Mouse (Mus musculus): ENCODE data around the gene Zfp180.
"Not testable (repeated sequence)": the region's sequence is repeated elsewhere in the genome, so short reads cannot be mapped to it uniquely, and the experiment has no call there.

The Zfp180 gene

DNA sequence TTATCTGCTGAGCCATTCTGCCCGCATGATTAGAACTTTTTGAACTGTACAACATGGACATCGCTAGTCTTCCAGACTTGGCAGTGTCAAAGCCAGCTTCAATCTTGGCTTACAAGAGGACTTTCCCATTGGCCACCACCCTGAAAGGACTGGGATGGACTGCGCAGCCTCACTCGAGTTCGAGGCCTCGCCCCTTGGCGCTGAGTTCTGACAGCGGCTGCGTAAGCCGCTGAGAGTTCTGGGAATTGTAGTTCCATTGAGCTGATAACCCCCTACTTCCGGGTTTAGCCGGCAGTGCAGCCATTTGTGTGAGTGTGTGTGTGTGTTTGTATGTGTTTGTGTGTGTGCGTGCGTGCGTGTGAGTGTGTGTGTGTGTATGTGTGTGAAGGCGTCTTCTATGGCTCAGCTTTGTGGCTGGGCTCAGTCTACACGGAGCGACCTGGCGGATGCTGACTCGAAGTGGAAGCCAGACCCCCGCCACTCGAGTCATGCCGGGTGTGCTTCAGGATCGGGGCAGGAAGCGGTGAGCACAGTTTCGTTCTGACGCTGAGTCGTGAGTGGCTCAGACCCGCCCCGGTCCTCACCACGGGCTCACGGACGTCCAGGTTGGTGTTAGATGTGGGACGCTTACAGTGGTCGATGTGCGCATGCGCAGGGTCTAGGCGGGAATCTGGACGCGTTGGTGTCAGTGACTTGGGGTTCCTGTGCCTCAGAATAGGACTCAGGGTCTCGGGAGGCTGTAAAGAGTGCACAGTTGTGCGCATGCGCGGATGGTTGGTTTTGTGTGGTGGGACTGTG lies at the start of gene Zfp180:
Gene Zfp180, plus strand, starts transcription at position 291 of the 798 bp plus-strand sequence.
- peak; percentile 91 for DNase-seq

DNA sequence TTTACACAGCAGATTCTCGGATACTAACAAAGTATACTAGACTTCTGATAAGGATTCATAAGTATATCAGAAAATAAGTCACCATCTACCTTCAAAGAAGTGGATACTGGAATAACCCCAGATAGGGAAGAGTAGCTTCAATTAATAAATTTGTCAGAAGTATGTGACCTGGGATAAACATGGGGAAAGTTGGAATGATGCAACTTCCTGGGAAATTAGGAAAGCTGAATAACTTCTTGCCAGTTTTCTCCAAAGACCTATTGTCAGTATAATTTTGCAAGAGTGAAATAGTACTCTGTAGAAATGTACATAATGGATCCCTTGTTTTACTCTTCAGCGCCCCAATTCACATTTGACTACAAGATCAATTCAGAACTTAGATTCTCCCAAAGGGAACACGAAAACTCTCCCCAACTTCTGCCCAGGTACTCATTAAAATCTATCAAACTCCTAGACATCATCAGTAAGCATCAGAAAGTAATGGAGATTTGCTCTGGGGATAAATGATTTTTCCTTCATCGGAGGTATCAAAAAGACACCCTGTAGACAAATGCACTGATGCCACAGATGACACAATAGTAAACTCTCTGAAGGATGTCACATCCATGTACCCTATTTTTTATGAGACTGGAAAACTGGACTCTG lies 28.9 kb upstream of the Zfp180 start, which contains the start of gene Vmn1r183:
Gene Vmn1r183, plus strand, starts transcription at position 595 of the 645 bp plus-strand sequence.
- no peak for DNase-seq

DNA sequence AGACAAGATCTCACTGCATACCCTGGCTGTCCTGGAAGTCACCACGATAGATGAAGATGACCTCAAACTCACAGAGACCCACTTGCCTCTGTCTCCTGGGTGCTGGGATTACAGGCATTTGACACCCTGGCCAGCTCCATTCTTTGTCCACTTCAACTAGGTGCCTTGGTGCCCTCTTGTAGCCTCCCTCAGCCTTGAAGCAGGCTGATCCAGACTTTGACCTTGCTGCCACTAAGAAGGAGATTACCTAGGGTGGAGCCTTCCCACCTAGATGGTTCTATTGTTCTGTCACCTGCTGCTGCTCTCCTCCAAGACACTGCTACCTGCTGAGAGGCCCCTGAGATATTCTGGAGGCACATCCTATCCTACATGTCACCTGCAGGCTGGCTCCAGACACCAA lies 7.3 kb upstream of the Zfp180 start:
- not testable (repeated sequence) for DNase-seq

- peak; percentile 12 for DNase-seq
Measured at GRCm38 (mm10) chr7:24082457-24083235, 922 bp downstream of the Zfp180 start.

- no peak for DNase-seq
Measured at GRCm38 (mm10) chr7:24086871-24087270, 5.1 kb downstream of the Zfp180 start.

DNA sequence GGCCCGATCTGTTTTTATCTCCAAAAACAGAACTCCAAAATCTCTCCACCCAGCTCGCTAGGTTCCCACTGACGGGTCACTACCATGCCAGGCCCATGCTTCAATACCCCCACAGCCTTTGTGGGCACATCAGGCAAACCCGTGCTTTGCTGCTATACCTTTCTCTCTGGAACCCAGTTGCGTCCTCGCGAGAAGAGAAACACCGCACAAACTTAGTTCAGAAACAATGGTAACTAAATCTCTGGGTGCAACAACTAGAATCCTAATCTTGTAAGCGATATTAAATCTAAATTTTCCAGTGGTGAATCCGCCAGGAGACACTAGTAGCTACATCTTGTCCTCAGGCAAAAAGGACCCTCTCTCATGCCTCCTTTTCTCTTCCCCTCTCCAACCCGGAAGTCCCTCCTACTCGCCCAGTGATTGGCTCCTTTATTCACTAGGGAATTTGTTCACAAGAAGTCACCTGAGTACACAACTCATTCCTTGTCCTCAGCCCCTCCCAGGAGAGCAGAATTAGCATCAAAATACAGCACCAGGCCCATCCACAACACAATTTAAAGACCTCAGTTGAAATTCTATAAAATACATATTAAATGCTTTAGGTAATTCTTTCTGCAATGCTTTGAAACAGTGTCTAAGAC lies 5.9 kb downstream of the Zfp180 start:
- DNase-seq: no peak

- no peak for DNase-seq
Measured at GRCm38 (mm10) chr7:24104403-24104802, 22.7 kb downstream of the Zfp180 start.

GRCm38 (mm10) chr7:24105144-24105703 lies 23.5 kb downstream of the Zfp180 start:
- no peak for DNase-seq

DNA sequence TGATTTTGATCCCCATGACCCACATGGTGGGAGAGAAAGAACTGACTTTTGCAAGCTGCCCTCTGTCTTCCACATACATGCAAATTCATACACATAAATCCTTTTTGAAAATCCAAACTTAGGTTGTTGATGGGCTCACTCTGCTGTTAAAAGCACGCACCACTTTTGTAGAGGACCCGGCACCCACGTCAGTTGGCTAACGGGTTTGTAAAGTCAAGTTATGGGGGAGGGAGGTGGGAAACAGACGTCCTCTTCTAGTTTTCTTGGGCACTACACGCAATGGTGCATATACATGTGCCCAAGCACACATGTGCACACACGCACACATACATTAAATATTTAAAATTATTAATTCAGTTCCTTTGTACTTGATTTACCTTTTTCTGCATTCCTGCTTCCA lies 29.1 kb downstream of the Zfp180 start:
- no peak for DNase-seq

DNA sequence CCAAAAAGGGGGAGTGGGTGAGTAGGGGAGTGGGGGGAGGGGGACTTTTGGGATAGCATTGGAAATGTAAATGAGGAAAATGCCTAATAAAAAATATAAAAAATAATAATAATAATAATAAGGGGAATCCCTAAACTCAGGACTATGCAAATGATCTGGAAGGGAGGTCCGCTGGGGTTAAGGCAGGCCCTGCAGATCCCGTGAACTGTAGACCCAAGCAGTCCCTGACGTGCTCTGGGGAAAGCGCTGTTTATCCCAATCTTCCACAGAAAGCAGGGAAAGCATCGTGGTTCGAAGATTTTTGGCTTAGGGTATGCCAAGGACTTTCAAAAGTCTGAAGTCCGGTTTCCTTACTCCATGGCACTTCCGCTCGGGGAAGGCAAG lies 30.0 kb downstream of the Zfp180 start:
- DNase-seq: no peak

DNA sequence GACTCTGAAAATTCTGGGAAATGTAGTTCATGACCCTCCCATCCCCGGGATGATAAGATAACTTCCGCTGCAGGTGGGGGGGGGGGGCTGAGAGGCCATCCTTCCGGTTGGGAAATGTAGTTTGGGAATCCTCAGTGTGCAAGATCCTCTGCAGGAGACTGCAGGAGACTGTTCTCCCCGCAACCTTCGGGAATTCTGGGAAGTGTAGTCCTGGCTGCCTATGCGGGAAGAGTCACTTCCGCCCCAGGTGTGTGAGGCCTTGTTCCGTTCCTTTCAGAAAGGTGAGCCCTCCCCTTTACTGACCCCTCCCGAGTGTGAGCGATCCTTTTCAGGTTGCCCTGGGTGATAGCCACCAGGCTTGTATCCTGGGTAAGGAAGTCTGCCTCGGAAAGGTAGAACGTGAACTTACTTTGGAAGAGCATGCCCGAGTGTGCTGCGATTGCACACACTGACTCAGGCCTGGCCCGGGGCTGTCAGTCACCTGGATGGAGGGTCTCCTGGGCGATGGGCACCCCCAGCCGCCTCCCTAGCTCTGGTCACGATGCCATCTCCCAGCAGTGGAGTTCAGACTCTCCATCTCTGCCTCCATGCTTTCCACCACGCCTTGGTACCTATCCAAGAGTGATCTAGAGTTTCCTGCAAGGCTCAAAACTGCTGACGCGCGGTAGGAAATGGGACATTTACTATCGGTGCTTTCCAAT lies 30.6 kb downstream of the Zfp180 start, which contains the start of gene Zfp112:
Gene Zfp112, plus strand, starts transcription at position 159 of the 701 bp plus-strand sequence.
- no peak for DNase-seq

GRCm38 (mm10) chr7:24113001-24113400 lies 31.3 kb downstream of the Zfp180 start:
- DNase-seq: no peak

GRCm38 (mm10) chr7:24116655-24117054 lies 34.9 kb downstream of the Zfp180 start:
- DNase-seq: no peak

DNA sequence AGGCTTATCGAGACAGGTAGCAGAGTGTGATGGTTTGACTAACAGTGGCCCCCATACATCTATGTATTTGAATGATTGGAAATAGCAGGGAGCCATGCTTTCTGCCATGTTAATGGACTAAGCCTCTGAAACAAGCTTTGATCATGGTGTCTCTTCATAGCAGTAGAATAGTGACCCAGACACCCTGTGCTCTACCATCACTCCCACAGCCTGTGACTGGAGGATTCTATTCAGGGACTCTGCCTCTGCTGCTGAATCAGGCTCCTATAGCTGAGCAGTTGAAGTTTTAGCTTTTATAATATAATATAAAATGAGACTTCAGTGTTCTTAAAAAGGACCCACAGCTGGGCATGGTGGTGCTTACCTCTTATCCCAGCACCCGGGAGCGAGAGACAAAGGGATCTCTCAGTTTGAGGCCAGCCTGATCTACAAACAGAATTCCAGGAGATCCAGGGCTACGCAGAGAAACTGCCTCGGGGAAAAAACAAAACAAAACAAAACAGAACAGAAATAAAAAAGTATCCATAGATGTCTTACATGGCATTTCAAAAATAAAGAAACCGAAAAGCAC lies 51.8 kb downstream of the Zfp180 start:
- no peak for DNase-seq

DNA sequence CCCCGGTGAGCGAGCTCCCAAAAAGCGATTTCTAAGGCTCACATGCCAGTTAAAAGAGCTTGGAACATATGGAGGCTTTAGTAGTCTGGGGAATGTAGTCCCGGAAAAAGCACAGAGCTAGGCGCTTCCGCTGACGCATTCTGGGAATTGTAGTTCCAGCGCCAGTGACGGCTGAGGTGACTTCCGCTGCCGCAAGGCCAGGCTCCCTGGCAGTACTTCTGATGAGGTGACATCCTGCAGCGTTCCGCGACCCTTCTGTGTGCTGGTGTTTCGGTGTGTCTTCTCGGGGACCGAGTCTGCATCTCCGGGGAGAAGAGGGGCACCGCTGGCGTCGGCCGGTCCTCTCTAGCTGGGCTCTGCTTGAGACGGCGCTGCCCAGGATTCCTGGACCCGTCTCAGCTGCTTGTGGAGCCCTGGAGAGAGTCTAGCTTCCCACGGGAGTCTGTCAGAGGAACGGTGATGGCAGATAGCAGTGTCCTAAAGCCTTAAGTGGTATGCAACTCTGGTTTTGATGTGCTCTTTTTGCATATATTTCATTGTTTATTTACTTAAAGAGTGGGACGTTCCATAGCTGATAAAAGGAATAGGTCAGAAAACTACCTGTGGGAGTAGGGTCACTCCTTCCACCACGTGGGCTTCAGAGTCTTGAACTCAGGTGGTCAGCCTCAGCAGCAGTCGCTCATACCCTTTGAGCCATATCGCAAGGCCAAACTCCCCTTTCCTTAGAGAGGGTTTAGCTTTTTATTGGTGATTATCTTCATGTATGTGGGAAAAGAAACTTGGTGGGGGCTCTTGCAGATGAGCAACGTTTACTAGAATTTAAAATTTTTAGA lies 52.5 kb downstream of the Zfp180 start, which contains the start of gene Zfp235:
Gene Zfp235, plus strand, starts transcription at position 174 of the 833 bp plus-strand sequence.
- DNase-seq: peak; percentile 86

DNA sequence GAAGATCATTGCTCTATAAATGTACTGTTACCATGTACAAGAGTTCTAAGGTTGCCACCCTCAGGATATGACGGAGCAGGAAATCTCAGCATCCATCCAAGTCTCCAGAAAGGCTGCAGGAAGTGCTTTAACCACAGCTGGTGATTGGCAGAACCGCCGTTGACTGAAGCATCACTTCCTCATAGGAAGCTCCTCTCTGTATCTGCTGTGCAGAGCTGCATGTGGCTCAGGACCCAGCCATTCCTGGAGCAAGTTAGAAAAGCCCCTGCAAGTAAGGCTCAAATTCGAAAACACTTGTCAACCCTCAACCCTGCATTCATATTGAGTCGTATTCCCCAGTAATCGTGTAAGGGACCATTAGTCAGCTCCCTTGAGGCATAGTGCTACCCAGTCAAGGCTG lies 60.8 kb downstream of the Zfp180 start:
- DNase-seq: no peak

DNA sequence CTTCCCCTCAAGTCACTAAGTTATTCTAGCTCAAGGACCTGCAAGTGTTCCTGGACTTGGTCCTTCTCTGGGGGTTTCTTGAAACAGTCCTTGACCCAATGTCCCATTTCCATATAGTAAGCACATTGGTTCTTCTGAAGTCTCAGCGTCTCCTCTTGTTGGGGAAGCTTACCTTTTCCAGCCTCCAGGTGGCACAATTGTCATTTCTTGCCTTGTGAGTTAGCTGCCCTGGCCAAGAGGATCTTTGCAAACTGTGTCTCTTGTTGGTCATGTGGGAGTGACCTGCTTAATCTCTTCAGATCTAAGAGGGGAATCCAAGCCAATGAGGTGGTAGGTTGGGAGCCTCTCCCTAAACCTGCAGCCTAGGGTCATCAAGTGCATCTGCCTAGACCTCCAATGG lies 71.5 kb downstream of the Zfp180 start:
- DNase-seq: peak; percentile 29
